Mouse (Mus musculus) G1E (cell line): ENCODE data around the gene Grik2.

Experiments used
- CTCF ChIP-seq: IDR thresholded peaks from 2 replicates; pipeline ENCODE4 v1.5.1; 2012; ENCODE audit warnings: low read depth, low read length, inconsistent platforms, mixed read lengths
- TAL1 ChIP-seq: conservative IDR thresholded peaks from 2 replicates; pipeline ENCODE4 v1.6.1; 2012; ENCODE audit warnings: low read depth, low read length, inconsistent platforms, mixed read lengths

GRCm38 (mm10) chr10:49149714-49150113, 638.9 kb downstream of the Grik2 start:
- TF ChIP-seq CTCF, result no peak
- no peak for TF ChIP-seq TAL1
